ENCODE assay signal across 11 mouse cellular contexts in the genomic region with DNA sequence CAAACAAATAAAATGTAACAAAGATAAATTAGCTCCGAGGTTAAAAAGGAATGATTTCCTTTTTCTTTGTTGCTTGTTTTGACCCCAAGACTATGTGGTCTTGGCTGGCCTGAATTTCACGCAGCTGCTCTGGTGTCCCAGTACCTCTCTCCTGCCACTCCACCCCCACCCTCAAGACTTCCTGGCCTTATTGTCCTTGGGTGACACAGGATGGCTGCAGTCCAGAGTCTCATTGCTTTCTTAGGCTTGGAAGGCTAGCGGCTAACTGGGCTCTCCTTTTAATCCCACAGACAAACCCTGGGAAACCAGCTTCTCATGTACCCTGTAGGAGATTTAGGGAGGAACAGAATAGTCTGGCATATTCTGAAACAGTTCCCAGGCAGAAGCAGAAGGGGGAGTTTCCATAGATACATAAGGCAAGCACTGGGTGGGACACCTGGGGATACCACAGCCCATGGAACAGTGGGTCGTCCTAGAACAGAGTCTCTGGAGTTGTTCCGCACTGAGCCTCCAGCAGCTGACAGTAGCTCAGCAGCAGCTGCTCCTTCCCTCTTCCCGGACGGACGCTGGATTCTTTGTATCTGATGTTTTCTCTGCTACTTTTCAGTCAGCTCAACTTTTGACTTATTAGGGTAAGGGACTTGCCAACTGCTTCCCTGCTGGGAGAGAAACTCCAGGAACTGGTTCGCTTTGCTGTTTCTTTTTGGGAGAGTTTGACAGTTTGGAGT. TPM values are rescaled to one million over a fixed set of nuclear protein-coding genes. Genes with fewer than 3 reads are reported as not detected.
DNase-seq lines count a peak whose midpoint lies in the region; ATAC-seq lines count a peak whose summit lies in the region.
"Had no signal": no experiment of that assay in that cellular context is flagged by ENCODE, and none has a peak within 500 bp of the region (broad histone marks: within the 10 kb centered on the region; RNA-seq: fewer than 3 reads in every experiment).

No protein-coding gene starts in this region.

- no peaks in the 10 kb centered on the region for H3K9me3 ChIP-seq in forebrain, embryonic 13.5 days (replicated peaks)
- H3K9me3 ChIP-seq: lung, embryonic 15.5 days had no signal

- H3K36me3 ChIP-seq in forebrain, embryonic 13.5 days (ENCODE audit: poor library complexity, severe bottlenecking), result no peaks in the 10 kb centered on the region
- H3K36me3 ChIP-seq: lung, embryonic 15.5 days had no signal

- no peak overlapping the region for H3K4me2 ChIP-seq in forebrain, embryonic 13.5 days
- H3K4me2 ChIP-seq: lung, embryonic 15.5 days had no signal

- H3K27me3 ChIP-seq in forebrain, embryonic 13.5 days, result no peaks in the 10 kb centered on the region
- H3K27me3 ChIP-seq: lung, embryonic 15.5 days had no signal

- peaks cover 13% of the 10 kb centered on the region for H3K4me1 ChIP-seq in forebrain, embryonic 13.5 days

- no peak for ATAC-seq in forebrain, embryonic 13.5 days
- ATAC-seq: intestine, embryonic 16.5 days had no signal

- 37% methylated on average over 9 of the region's 9 CpGs for WGBS in forebrain, embryonic 13.5 days

- peak; percentile 17 for DNase-seq in embryo, embryonic 11 days
- DNase-seq in embryo, embryonic 10.5 days (ENCODE audit: low spot score), result no peak
- peak; percentile 71 for DNase-seq in testis, postnatal 14 days (ENCODE audit: low spot score)
- no peak for DNase-seq in testis, postnatal 10 days (ENCODE audit: low spot score)
- DNase-seq in kidney, postnatal 10 days, result peak; percentile 61
- no peak for DNase-seq in urinary bladder, postnatal 25 days (ENCODE audit: low spot score)
- no peak for DNase-seq in urinary bladder, adult 2 months (ENCODE audit: low spot score)
- DNase-seq: thymus, postnatal 14 days had no signal

- no peak overlapping the region for H3K27ac ChIP-seq in forebrain, embryonic 13.5 days
- H3K27ac ChIP-seq: lung, embryonic 15.5 days had no signal

- H3K4me3 ChIP-seq in forebrain, embryonic 13.5 days, result no peak overlapping the region
- H3K4me3 ChIP-seq: lung, embryonic 15.5 days had no signal

- H3K9ac ChIP-seq in forebrain, embryonic 13.5 days, result no peak overlapping the region
- H3K9ac ChIP-seq: lung, embryonic 15.5 days had no signal

RNA-seq across cellular contexts. Expression of a gene that starts 15.6 kb away (rescaled TPM):
- polyA plus RNA-seq in urinary bladder, adult 2 months (2012; rRNA removed), result 45.7 and 61.5 TPM in 2 replicates
- polyA plus RNA-seq in forebrain, embryonic 13.5 days (2015; fragmentation: Nextera tagmentation; extraction: Ambion mirVana), result 96.1 and 98.8 TPM in 2 replicates

RNA-seq across cellular contexts. Expression of a gene that starts 30.9 kb away (rescaled TPM):
- 0.01 TPM in 1 of 2 replicates, not detected in the other for polyA plus RNA-seq in urinary bladder, adult 2 months (2012; rRNA removed)
- polyA plus RNA-seq in forebrain, embryonic 13.5 days (2015; fragmentation: Nextera tagmentation; extraction: Ambion mirVana), result 2.6 and 6.5 TPM in 2 replicates

RNA-seq across cellular contexts. Expression of a gene that starts 38.7 kb away (rescaled TPM):
- 36.5 and 38.6 TPM in 2 replicates for polyA plus RNA-seq in urinary bladder, adult 2 months (2012; rRNA removed)
- 21.8 and 22.7 TPM in 2 replicates for polyA plus RNA-seq in forebrain, embryonic 13.5 days (2015; fragmentation: Nextera tagmentation; extraction: Ambion mirVana)

RNA-seq across cellular contexts. Expression of a gene that starts 50.4 kb away (rescaled TPM):
- polyA plus RNA-seq in urinary bladder, adult 2 months (2012; rRNA removed), result 50.8 and 57.6 TPM in 2 replicates
- polyA plus RNA-seq in forebrain, embryonic 13.5 days (2015; fragmentation: Nextera tagmentation; extraction: Ambion mirVana), result 63.2 and 69.6 TPM in 2 replicates

RNA-seq across cellular contexts. Expression of a gene that starts 58.1 kb away (rescaled TPM):
- polyA plus RNA-seq in urinary bladder, adult 2 months (2012; rRNA removed), result 1.4 and 2.9 TPM in 2 replicates
- polyA plus RNA-seq in forebrain, embryonic 13.5 days (2015; fragmentation: Nextera tagmentation; extraction: Ambion mirVana), result 93.9 and 94.8 TPM in 2 replicates

Comparison
In these comparisons a context has a peak if more than half of its experiments do, and no peak if none do; other contexts are left out.
1. DNase-seq: peak in embryo, embryonic 11 days (single experiment), testis, postnatal 14 days (single experiment) and kidney, postnatal 10 days (single experiment); none in embryo, embryonic 10.5 days (single experiment), testis, postnatal 10 days (single experiment), urinary bladder, postnatal 25 days (single experiment) and urinary bladder, adult 2 months (single experiment).